Mouse (Mus musculus) heart, embryonic 16.5 days (tissue): ENCODE measurements around the gene Nav1. TPM values are rescaled to one million over a fixed set of nuclear protein-coding genes. Genes with fewer than 3 reads are reported as not detected.

Source experiments
- ATAC-seq: fragments of 200-750 bp; cut with Nextera tagmentation; replicated peaks from 2 replicates; pipeline ENCODE4 v1.8.0; 2017; ENCODE audit warnings: moderate number of reproducible peaks; ENCODE audit not compliant: insufficient read depth, low FRiP score; ENCODE audit errors: extremely low read depth
- H3K27ac ChIP-seq: fragments of 300-500 bp; sonication (generic); 2 replicates; pipeline ENCODE4 v1.5.1; 2014; ENCODE audit warnings: mild to moderate bottlenecking, low read length, control low read depth, moderate library complexity
- H3K27me3 ChIP-seq: fragments of 300-500 bp; sonication (generic); 2 replicates; pipeline ENCODE4 v1.6.1; 2014; ENCODE audit warnings: low read length, mixed read lengths; ENCODE audit not compliant: control insufficient read depth, insufficient read depth
- H3K36me3 ChIP-seq: fragments of 300-500 bp; sonication (generic); 2 replicates; pipeline ENCODE4 v1.6.1; 2014; ENCODE audit not compliant: control insufficient read depth, insufficient read depth
- H3K4me1 ChIP-seq: fragments of 300-500 bp; sonication (generic); 2 replicates; pipeline ENCODE4 v1.6.1; 2014; ENCODE audit warnings: low read length, mixed read lengths; ENCODE audit not compliant: control insufficient read depth, insufficient read depth
- H3K4me2 ChIP-seq: fragments of 300-500 bp; sonication (generic); 2 replicates; pipeline ENCODE4 v1.6.1; 2014; ENCODE audit warnings: low read depth, mild to moderate bottlenecking, control low read depth, low read length
- H3K4me3 ChIP-seq: fragments of 300-500 bp; sonication (generic); 2 replicates; pipeline ENCODE4 v1.5.1; 2014; ENCODE audit warnings: mild to moderate bottlenecking, control low read depth, low read length
- H3K9ac ChIP-seq: fragments of 300-500 bp; sonication (generic); 2 replicates; pipeline ENCODE4 v1.6.1; 2014; ENCODE audit warnings: low read length, control low read depth
- H3K9me3 ChIP-seq: fragments of 300-500 bp; sonication (generic); replicated peaks from 2 replicates; pipeline ENCODE4 v1.6.1; 2016; ENCODE audit warnings: low read length; ENCODE audit not compliant: control insufficient read depth
- WGBS: fragments of 180-500 bp; shearing (Covaris S2); extraction: QIAGEN DNeasy Blood & Tissue Kit; methylation state at CpG from one replicate; pipeline ENCODE4 v1.1.7; 2014; 5-methylcytosine and 5-hydroxymethylcytosine counted together
- polyA plus RNA-seq: library from polyadenylated mRNA; unstranded; fragments of >200 nt; fragmentation: Nextera tagmentation; extraction: Ambion mirVana; gene quantifications from 2 replicates; pipeline ENCODE4 v1.2.1, GENCODE M21; 2015

Gene Nav1
- polyA plus RNA-seq, 1 experiment from 2014 or later: 22.6 TPM

DNA sequence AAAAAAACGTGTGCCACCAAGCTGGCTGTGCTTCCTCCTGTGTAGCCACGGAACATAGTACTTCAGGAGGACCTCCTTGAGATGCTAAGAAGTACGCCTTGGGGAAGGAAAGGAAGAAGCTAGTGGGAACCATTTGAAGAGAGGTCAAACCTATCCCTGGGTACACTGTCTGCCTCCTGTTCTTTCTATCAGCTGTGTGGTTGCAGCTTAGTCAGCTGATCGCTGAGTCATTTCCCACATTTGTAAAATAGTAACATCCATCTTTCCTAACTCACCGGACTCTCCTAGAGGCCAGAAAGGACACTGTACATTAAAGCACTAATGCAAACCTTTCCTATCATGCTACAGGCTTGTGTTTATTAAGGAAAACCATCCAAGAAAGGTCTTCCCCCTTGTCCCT is 135.4 kb downstream of the Nav1 start:
- no peak overlapping the region for H3K9ac ChIP-seq
- peaks cover 50% of the 10 kb centered on the region for H3K36me3 ChIP-seq
- no peak overlapping the region for H3K4me3 ChIP-seq
- WGBS: 63% methylated on average over 5 of the region's 5 CpGs
- H3K4me1 ChIP-seq: no peaks in the 10 kb centered on the region
- no peaks in the 10 kb centered on the region for H3K27me3 ChIP-seq
- ATAC-seq: no peak
- no peak overlapping the region for H3K27ac ChIP-seq
- no peaks in the 10 kb centered on the region for H3K9me3 ChIP-seq
- H3K4me2 ChIP-seq: no peak overlapping the region

DNA sequence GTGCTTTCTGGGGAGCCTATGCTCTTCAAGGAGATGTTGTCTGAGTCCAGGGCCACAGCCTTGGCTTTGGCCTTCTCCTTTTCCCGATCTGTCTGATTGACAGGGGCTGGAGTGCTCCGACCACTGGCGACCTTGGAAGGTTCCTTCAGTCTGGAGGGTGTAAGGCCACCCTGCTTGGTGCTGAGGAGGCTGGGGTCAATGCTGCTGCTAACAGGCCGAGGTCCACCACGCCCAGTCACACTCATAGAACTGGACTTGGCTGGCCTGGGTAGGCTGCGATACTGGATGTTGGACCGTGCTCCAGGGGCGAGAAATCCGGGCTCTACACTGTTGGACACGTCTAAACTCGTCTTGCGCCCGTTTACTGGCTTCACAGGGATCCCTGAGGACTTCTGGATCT is 136.5 kb downstream of the Nav1 start:
- Histone ChIP-seq H3K27me3 (no peaks in the 10 kb centered on the region), H3K27ac (no peak overlapping the region), H3K9ac (no peak overlapping the region), H3K4me1 (no peaks in the 10 kb centered on the region), H3K9me3 (no peaks in the 10 kb centered on the region), H3K36me3 (peaks cover 61% of the 10 kb centered on the region), H3K4me3 (no peak overlapping the region), H3K4me2 (no peak overlapping the region)
- ATAC-seq: no peak
- WGBS: 87% methylated on average over 13 of the region's 13 CpGs

- H3K36me3 ChIP-seq: peaks cover 81% of the 10 kb centered on the region
- peaks cover 2% of the 10 kb centered on the region for H3K4me1 ChIP-seq
- 88% methylated on average over 5 of the region's 5 CpGs for WGBS
- no peak for ATAC-seq
- H3K9me3 ChIP-seq: no peaks in the 10 kb centered on the region
- H3K27me3 ChIP-seq: no peaks in the 10 kb centered on the region
- no peak overlapping the region for H3K27ac ChIP-seq
- no peak overlapping the region for H3K4me2 ChIP-seq
- H3K9ac ChIP-seq: no peak overlapping the region
- H3K4me3 ChIP-seq: no peak overlapping the region
Measured at GRCm38 (mm10) chr1:135467462-135467861, 139.6 kb downstream of the Nav1 start.

- Histone ChIP-seq H3K4me2 (no peak overlapping the region), H3K27me3 (no peaks in the 10 kb centered on the region), H3K9me3 (no peaks in the 10 kb centered on the region), H3K36me3 (peaks cover 81% of the 10 kb centered on the region), H3K27ac (no peak overlapping the region), H3K9ac (no peak overlapping the region), H3K4me1 (peaks cover 4% of the 10 kb centered on the region), H3K4me3 (no peak overlapping the region)
- 62% methylated on average over 3 of the region's 3 CpGs for WGBS
- no peak for ATAC-seq
Measured at GRCm38 (mm10) chr1:135466935-135467334, 140.2 kb downstream of the Nav1 start.

GRCm38 (mm10) chr1:135465734-135466133 is 141.4 kb downstream of the Nav1 start:
- H3K36me3 ChIP-seq: peaks cover 72% of the 10 kb centered on the region
- H3K9me3 ChIP-seq: no peaks in the 10 kb centered on the region
- H3K9ac ChIP-seq: no peak overlapping the region
- H3K4me2 ChIP-seq: no peak overlapping the region
- H3K4me3 ChIP-seq: no peak overlapping the region
- 86% methylated on average over 19 of the region's 19 CpGs for WGBS
- ATAC-seq: no peak
- no peaks in the 10 kb centered on the region for H3K27me3 ChIP-seq
- H3K27ac ChIP-seq: no peak overlapping the region
- peaks cover 4% of the 10 kb centered on the region for H3K4me1 ChIP-seq

DNA sequence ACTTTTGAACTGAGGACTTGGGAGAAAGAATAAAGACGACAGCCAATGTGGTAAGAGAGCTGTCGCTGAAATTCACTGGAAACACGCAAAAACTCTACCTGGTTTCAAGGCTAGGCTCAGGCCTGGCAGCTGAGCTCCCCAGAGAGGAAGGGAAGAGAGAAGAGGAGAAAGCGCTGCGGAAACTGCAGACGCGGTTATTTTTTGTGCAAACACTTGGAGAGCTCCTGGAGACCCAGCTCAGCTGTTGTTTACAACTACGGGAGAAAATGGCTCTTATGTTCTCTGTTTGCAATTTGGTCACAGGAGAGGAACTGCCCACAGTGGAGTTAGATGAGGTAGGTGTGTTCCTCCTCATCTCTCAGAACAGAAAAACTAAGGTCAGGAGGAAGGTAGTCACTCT is 144.4 kb downstream of the Nav1 start:
- no peak overlapping the region for H3K4me2 ChIP-seq
- H3K4me3 ChIP-seq: no peak overlapping the region
- peaks cover 4% of the 10 kb centered on the region for H3K4me1 ChIP-seq
- no peaks in the 10 kb centered on the region for H3K9me3 ChIP-seq
- WGBS: 63% methylated on average over 8 of the region's 8 CpGs
- peaks cover 77% of the 10 kb centered on the region for H3K36me3 ChIP-seq
- H3K9ac ChIP-seq: no peak overlapping the region
- H3K27me3 ChIP-seq: no peaks in the 10 kb centered on the region
- ATAC-seq: no peak
- H3K27ac ChIP-seq: peak overlapping the region; percentile 43; the same call in 1 of the 2 replicates

- H3K27ac ChIP-seq: peak overlapping the region; percentile 43
Measured at GRCm38 (mm10) chr1:135462304-135462703, 144.8 kb downstream of the Nav1 start.

GRCm38 (mm10) chr1:135461097-135461730 is 145.9 kb downstream of the Nav1 start:
- Histone ChIP-seq H3K27ac (no peak overlapping the region), H3K9ac (no peak overlapping the region), H3K36me3 (peaks cover 72% of the 10 kb centered on the region), H3K9me3 (no peaks in the 10 kb centered on the region), H3K4me1 (peaks cover 4% of the 10 kb centered on the region), H3K27me3 (no peaks in the 10 kb centered on the region), H3K4me2 (no peak overlapping the region), H3K4me3 (no peak overlapping the region)
- peak; percentile 33; the same call in 1 of the 2 replicates for ATAC-seq
- 83% methylated on average over 3 of the region's 3 CpGs for WGBS

More at GRCm38 (mm10) chr1:135462304-135462703, 144.8 kb downstream of the Nav1 start:
- no peak overlapping the region for H3K9ac ChIP-seq
- H3K4me3 ChIP-seq: no peak overlapping the region
- 42% methylated on average over 4 of the region's 4 CpGs for WGBS
- H3K4me1 ChIP-seq: peaks cover 4% of the 10 kb centered on the region
- no peak overlapping the region for H3K4me2 ChIP-seq
- H3K36me3 ChIP-seq: peaks cover 78% of the 10 kb centered on the region
- H3K9me3 ChIP-seq: no peaks in the 10 kb centered on the region
- no peak for ATAC-seq
- H3K27me3 ChIP-seq: no peaks in the 10 kb centered on the region

DNA sequence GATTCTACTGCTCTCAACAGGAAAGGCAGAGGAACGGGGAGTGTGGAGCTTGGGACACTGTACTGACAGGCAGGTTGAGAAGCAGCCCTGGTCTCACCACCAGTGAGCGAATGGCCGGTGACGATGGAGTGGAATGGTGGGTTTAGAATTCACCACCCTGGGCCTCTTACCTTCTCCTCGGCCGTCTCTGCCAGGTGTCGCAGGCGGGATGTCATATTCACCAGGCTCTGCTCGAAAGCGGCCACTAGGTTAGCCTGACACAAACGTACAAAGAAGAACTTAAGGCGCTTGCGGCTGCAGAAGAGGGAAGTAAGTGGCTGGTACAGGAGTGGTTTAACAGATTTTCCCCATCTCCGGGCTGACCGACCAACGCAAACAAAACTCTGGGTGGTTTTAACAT is 146.6 kb downstream of the Nav1 start:
- Histone ChIP-seq H3K27me3 (no peaks in the 10 kb centered on the region), H3K9ac (no peak overlapping the region), H3K36me3 (peaks cover 72% of the 10 kb centered on the region), H3K4me2 (no peak overlapping the region), H3K9me3 (no peaks in the 10 kb centered on the region), H3K4me3 (no peak overlapping the region), H3K27ac (no peak overlapping the region), H3K4me1 (peaks cover 4% of the 10 kb centered on the region)
- WGBS: 88% methylated on average over 16 of the region's 16 CpGs
- ATAC-seq: no peak
